Mouse (Mus musculus) urinary bladder, postnatal 36 days (tissue): ENCODE data around the gene Zfhx3.

Experiments
- DNase-seq, 2 experiments: peaks; one replicate each; pipeline ENCODE4 v3.0.0; 2022; ENCODE audit warnings: low spot score in 2 of 2, mixed read lengths in 1 of 2

The Zfhx3 gene

GRCm38 (mm10) chr8:108098598-108098997 is 156.2 kb downstream of the Zfhx3 start:
- DNase-seq, result no peak

GRCm38 (mm10) chr8:108101131-108101530 is 158.7 kb downstream of the Zfhx3 start:
- no peak for DNase-seq

GRCm38 (mm10) chr8:108101978-108102865 is 159.8 kb downstream of the Zfhx3 start:
- no peak for DNase-seq

- DNase-seq, result no peak
Measured at GRCm38 (mm10) chr8:108104471-108105098, 162.1 kb downstream of the Zfhx3 start.

- DNase-seq, result peak in 1 of 2 experiments; percentile 20
Measured at GRCm38 (mm10) chr8:108125053-108125452, 182.6 kb downstream of the Zfhx3 start.

GRCm38 (mm10) chr8:108125491-108125890 is 183.0 kb downstream of the Zfhx3 start:
- DNase-seq, result no peak

GRCm38 (mm10) chr8:108146536-108146935 is 204.1 kb downstream of the Zfhx3 start:
- no peak for DNase-seq

GRCm38 (mm10) chr8:108148599-108149249 is 206.3 kb downstream of the Zfhx3 start:
- no peak for DNase-seq

GRCm38 (mm10) chr8:108170804-108171203 is 228.4 kb downstream of the Zfhx3 start:
- DNase-seq, result no peak

- no peak for DNase-seq
Measured at GRCm38 (mm10) chr8:108183296-108183695, 240.9 kb downstream of the Zfhx3 start.

- no peak for DNase-seq
Measured at GRCm38 (mm10) chr8:108183948-108184347, 241.5 kb downstream of the Zfhx3 start.

- no peak for DNase-seq
Measured at GRCm38 (mm10) chr8:108186289-108186688, 243.8 kb downstream of the Zfhx3 start.

- no peak for DNase-seq
Measured at GRCm38 (mm10) chr8:108188044-108188443, 245.6 kb downstream of the Zfhx3 start.

GRCm38 (mm10) chr8:108194571-108194970 is 252.1 kb downstream of the Zfhx3 start:
- no peak for DNase-seq

GRCm38 (mm10) chr8:108215026-108215425 is 272.6 kb downstream of the Zfhx3 start:
- no peak for DNase-seq

- no peak for DNase-seq
Measured at GRCm38 (mm10) chr8:108218171-108218840, 275.9 kb downstream of the Zfhx3 start.

- DNase-seq, result no peak
Measured at GRCm38 (mm10) chr8:108220511-108220910, 278.1 kb downstream of the Zfhx3 start.

GRCm38 (mm10) chr8:108222091-108222490 is 279.6 kb downstream of the Zfhx3 start:
- no peak for DNase-seq

- no peak for DNase-seq
Measured at GRCm38 (mm10) chr8:108232326-108232725, 289.9 kb downstream of the Zfhx3 start.

GRCm38 (mm10) chr8:108234481-108234880 is 292.0 kb downstream of the Zfhx3 start:
- DNase-seq, result no peak

- no peak for DNase-seq
Measured at GRCm38 (mm10) chr8:108236715-108237114, 294.3 kb downstream of the Zfhx3 start.

- DNase-seq, result no peak
Measured at GRCm38 (mm10) chr8:108239531-108239930, 297.1 kb downstream of the Zfhx3 start.
